Mouse (Mus musculus) activated CD4-positive, CD25-positive, alpha-beta regulatory T cell, adult 9 weeks (primary cell): ENCODE data around the gene Ensa. TPM values are rescaled to one million over a fixed set of nuclear protein-coding genes. Genes with fewer than 3 reads are reported as not detected.

Experiments
- polyA plus RNA-seq: library from polyadenylated mRNA; unstranded; fragments of 100-300 nt; shearing (Covaris generic); gene quantifications from one replicate; pipeline ENCODE4 v1.2.1, GENCODE M21; 2017

Gene Ensa
- polyA plus RNA-seq = 106 TPM

DNA sequence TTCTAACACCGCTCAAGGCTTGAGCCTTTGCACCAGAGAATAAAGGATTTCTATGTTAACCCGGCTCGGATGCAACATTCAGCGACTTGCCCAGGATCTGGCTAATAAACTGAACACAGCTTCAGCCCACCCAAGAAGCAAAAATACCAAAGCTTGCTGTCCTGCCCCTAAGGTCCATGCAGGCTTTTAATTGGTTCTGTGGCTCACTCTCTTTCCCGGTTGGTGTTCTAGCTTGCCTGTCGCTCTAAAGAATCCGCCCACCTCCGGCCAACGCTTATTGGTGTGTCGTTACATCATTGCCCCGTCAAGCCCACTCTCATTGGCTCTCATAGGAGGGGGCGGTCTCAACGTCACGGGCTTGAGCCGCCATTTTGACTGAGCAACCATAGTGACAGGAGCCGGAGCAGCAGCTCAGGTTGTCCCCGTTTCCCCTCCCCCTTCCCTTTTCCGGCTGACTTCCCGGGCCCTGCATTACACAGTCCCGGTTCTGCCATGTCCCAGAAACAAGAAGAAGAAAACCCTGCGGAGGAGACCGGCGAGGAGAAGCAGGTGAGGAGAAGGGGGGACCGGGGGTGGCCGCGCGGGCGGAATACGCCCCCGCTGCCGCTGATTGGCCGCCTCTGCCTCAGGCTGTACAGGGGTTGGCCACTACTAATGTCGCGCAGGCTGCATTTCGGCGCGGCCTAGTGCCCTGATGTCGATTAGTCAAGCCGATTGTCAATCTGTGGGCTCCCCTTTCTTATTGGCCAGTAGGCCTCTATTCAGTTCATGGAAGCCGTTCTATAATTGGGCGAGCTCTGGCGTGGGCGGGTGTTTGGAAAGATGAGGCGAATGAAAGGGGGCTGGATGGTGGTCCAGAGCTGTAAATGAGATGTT is at the start of gene Ensa:
TSS of gene Ensa (plus strand) at position 366 of the 876 bp plus-strand sequence.

DNA sequence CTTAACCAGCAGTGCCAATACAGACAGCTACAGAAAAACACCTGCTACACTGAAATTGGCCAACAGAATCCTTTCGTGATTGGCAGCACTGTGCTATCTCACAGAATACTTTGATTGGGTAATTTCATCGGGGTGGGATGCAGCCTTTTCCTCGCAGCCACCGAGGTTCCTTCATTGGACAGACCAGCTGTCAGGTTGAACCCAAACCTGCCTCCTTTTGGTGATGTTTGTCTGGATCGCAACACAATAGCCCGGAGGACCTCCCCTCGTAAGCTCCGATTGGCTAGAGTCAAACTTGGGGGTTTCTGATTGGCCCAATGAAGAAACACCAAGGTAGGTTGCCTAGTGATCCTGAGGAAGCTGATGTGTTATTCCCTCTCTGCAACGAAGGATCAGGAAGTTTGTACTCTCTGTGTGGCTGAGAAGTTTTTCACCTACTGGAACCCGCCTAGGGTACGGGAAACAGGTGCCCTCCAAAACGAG is 36.1 kb upstream of the Ensa start, which contains the start of gene Golph3l:
TSS of gene Golph3l (plus strand) at position 331 of the 483 bp plus-strand sequence.

DNA sequence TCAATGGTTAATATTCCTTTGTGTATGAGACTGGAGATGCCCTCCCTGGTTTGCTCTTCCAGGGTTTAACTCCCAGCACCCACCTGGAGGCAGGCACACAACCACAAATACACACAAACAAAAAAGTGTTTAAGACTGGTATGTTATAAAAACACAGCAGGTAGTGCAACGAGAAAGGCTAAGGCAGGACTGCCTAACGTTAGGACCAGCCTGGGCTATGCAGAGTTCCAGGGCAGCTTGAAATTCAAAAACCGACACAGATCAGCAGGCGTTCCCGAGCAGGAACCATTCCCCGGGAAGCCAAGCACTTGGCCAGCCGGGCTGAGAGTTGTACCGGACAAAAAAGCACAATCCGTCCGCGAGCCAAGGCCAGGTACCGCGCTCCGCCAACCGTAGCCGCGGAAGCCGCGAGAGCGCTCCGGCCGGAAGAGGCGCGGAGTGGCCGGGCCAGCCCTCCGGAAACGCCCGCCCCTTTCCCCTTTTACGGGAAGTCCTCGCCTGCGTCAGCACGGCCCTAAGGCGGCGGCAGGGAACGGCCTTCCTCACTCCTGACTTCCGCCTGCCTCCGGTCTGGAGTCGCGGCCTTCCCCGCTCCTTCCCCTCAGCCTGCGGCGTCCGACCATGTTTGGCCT is 33.6 kb downstream of the Ensa start, which contains the start of gene Mcl1:
TSS of gene Mcl1 (plus strand) at position 553 of the 632 bp plus-strand sequence.

Other genes with a start within 250 kb of the Ensa start
- gene 4930558C23Rik, start 222.2 kb upstream of the Ensa start, polyA plus RNA-seq = not detected
- gene Arnt, start 190.6 kb upstream of the Ensa start, polyA plus RNA-seq = 59.4 TPM
- gene Ctsk, start 125.7 kb upstream of the Ensa start, polyA plus RNA-seq = 0.18 TPM
- gene Ctss, start 98.2 kb upstream of the Ensa start, polyA plus RNA-seq = 419 TPM
- not detected for gene Hormad1, start 65.3 kb upstream of the Ensa start, polyA plus RNA-seq
- 49.0 TPM for gene Golph3l, start 36.1 kb upstream of the Ensa start, polyA plus RNA-seq
- gene Mcl1, start 33.8 kb downstream of the Ensa start, polyA plus RNA-seq = 44.9 TPM
- 12.3 TPM for gene Adamtsl4, start 62.9 kb downstream of the Ensa start, polyA plus RNA-seq
- 302 TPM for gene Ecm1, start 114.6 kb downstream of the Ensa start, polyA plus RNA-seq
- gene Tars2, start 135.2 kb downstream of the Ensa start, polyA plus RNA-seq = 92.0 TPM
- gene Rprd2, start 193.9 kb downstream of the Ensa start, polyA plus RNA-seq = 18.8 TPM
- gene Prpf3, start 230.9 kb downstream of the Ensa start, polyA plus RNA-seq = 71.4 TPM
- gene Mrps21, start 246.5 kb downstream of the Ensa start, polyA plus RNA-seq = 286 TPM